Mouse (Mus musculus): ENCODE results near the gene Ascc1.

Ascc1 gene

GRCm38 (mm10) chr10:60080982-60081825, 78.6 kb downstream of the Ascc1 start:
- peak; percentile 22 for DNase-seq

DNA sequence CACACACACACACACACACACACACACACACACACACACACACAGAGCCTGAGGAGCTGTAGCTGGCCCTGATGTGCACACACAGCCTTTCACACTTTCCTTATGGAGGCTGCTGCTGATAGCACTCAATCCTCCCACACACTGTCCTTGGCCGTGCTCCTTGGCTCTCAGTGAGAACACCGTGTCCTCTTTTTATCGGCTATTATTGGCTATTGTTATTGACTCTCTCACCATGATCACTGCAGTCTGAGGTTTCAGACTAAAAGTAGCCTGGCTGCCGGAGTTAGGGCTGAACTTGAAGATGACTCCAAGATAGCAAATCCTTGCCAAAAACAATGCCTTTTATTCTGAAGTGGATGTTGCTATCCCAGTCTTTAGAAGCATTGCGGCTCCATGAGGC, 79.3 kb downstream of the Ascc1 start:
- DNase-seq: peak; percentile 62

GRCm38 (mm10) chr10:60084065-60084464, 81.5 kb downstream of the Ascc1 start:
- DNase-seq: no peak

GRCm38 (mm10) chr10:60092311-60092710, 89.7 kb downstream of the Ascc1 start:
- DNase-seq: no peak

DNA sequence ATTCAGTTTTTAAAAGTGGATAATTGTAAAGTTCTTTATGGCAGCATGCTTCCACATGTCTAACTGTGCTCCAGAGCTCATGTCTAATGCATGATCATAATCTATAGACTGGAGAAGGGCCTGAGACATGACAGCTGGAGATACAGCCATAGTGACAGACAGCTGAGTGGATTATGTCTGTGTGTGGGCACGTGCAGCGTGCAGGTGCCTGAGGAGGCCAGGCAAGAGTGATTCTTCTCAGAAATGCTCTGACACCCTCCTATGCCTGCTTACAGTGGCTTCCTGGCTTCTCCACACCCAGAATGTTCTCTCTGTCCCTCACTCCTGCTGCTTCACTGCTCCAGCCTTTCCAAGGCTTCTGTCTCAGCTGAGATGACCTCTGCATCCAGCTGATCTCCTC, 91.1 kb downstream of the Ascc1 start:
- DNase-seq: no peak

DNA sequence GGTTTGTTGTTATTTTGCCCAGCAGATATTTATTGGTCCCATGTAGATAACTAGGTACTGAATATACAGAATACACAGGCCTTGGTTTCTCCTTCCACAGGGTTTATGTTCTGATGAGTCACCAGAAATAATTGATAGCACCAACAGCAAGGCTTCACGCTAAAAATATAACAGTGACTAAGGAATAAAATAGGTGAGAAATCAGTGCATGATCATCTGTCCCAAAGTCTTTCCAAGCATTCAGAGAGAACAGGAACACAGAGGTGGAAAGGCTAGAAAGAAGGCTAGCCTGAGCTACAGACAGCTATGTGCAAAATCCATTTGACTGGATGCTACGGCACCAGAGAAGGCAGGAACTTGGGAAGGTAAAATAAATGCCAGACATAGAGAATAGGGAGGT, 93.0 kb downstream of the Ascc1 start:
- no peak for DNase-seq

- no peak for DNase-seq
Measured at GRCm38 (mm10) chr10:60096302-60096701, 93.7 kb downstream of the Ascc1 start.

- DNase-seq: no peak
Measured at GRCm38 (mm10) chr10:60097146-60097545, 94.5 kb downstream of the Ascc1 start.

DNA sequence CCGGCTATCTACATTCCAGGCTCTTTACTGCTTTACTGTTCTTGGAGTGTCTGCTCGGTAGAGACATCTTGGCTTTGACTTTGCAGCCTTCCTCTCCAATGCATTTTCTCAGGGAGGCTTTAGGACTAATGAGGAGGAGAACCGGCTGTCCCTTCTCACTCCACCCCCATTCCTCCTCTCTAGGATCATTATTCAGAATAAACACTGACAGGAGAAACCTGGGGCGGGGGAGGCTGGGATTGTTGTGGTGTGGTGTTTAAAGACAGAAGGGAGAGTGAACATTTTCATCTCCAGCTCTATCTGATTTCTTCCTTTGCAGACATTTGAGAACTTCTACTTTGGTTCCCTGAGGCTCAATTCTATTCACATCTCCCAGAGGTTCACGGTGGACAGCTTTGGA, 95.2 kb downstream of the Ascc1 start:
- DNase-seq: no peak

DNA sequence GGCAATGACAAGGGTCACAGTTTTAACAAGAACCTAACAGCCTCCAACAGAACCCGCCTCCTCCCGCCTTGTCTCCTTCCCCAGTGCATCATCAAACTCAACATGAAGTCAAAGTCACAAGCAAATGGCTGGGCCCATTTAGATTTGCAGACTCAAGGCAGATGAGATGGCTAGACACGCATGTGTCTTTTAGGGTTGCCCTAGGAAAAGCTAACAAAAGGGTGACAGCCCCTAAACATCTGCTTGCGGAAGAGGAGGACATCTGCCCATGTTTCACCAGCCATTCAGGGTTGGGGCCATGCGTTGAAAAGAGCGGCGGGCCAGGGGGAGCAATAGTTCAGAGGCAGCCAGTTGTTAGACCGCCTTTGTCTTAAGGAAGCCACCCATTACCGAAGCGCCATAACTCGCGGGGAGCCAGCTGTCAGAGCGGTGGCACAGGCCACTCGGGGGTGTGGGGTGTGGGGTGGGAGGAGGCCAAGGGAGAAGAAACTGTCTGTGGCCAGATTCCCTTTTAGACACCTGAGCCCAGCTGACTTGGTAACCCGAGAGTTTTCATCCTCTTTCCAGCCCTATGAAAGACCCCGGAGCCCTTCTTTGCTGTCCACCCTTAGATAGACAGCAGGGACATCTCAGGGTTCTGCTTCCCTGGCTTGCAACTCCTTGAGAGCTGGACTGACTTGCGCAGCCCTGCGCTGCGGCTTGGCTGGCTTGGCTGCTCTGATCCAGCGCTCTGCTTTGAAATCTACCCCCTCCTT, 103.0 kb downstream of the Ascc1 start:
- DNase-seq: no peak

GRCm38 (mm10) chr10:60106146-60106530, 103.5 kb downstream of the Ascc1 start, which contains the start of gene Spock2:
Gene Spock2 (plus strand): TSS chr10:60106219.
- DNase-seq: peak; percentile 43

DNA sequence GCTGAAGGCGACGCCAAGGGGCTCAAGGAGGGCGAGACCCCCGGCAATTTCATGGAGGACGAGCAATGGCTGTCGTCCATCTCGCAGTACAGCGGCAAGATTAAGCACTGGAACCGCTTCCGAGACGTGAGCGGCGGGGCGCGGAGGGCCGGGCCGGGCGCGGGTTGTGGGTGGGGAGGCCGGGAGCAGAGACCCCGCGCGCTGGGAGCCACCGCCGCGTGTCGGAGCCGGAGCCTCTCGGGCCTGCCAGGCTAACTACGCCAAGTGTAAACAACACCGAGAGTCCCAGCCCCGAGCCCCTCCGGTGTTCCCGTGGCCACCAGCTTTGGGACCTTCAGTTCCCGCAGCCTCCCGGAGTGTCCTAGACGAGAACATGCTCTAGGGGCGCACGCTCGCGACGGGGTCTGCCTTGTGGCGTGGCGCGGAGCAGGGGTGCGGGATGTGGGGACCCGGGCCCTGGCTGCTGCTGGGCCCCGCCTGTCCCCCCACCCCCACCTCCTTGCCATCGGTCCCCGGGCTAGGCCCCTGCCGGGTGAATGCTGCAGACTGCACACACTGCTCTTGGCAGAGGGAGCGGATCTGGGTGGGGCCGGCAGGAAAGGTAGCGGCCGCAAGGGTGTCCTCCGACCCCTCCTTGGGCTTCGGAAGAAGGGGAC, 104.1 kb downstream of the Ascc1 start:
- DNase-seq: peak; percentile 49

GRCm38 (mm10) chr10:60107448-60107847, 104.8 kb downstream of the Ascc1 start:
- DNase-seq: peak; percentile 26

DNA sequence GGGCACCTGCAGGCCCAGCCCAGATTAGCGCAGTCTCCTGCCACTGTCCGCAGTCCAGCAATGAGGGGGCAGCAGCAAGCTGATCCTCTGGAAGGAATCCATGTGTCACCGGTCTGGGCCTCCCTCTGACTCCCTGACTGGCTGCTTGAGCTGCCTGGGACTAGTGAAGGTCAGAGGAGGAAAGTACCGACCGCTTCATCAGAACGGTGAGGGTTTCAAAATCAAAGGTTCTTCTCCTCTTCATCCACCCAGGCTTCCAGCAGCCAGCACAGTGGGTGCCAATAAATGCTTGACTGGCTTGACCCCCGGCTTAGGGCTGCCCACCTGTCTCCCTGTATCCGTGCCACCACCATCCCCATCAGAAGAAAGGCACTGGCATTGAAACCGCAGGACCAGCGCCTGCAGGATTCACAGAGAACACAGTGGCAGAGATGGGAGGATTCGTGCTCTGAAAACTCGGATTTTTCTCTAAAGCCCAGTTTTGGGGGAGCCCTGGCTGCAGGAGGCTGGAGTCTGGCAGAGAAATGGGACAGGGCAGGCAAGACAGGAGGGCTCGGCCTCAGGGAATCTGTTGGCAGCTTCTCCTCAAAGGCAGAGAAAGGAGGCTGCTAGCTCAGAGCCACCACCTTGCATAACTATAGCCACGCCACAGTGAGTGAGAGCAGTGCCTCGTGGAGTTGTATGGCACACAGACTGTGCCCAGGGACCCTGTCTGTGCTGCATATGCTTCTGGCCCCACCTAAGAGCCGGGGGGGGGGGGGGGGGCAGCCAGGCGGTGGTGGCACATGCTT, 105.9 kb downstream of the Ascc1 start:
- no peak for DNase-seq

DNA sequence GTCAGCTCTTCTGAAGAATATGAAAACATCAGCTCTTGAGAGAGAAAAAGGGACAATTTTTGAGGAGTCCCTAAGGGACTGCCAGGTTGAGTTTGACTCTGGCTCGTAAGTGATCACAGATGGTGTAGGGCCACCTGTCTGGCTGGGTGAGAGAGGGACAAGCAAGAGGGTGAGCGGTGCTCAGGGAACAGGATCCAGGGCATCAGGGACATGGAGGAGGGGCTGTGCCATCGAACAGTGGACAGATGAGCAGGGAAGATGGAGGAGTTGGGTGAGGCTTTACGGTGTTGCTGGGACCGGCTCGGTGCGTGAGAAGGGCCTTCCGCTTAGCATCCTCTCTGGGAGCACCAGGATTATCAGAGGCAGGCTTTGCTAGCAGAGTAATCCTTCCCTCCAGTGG, 106.7 kb downstream of the Ascc1 start:
- DNase-seq: no peak

DNA sequence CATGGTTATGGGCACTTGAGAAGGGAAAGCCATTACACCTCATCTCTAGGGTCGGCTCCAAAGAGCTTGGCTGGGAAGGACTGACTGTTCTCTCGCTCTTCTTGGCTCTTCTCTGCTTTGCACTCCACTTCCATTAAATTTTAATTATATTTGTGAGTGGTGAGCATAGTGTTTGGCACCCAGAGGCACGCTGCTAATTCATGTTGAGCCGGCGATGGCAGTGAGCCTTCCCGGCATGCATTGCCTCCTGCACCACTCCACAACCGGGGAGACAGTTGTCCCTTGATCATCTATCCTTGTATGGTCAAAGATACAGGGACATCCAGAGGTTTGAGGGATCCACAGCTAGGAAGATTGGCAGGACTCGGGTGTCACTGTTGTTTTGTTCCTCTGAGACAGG, 107.4 kb downstream of the Ascc1 start:
- DNase-seq: no peak

GRCm38 (mm10) chr10:60110908-60111475, 108.4 kb downstream of the Ascc1 start:
- no peak for DNase-seq

DNA sequence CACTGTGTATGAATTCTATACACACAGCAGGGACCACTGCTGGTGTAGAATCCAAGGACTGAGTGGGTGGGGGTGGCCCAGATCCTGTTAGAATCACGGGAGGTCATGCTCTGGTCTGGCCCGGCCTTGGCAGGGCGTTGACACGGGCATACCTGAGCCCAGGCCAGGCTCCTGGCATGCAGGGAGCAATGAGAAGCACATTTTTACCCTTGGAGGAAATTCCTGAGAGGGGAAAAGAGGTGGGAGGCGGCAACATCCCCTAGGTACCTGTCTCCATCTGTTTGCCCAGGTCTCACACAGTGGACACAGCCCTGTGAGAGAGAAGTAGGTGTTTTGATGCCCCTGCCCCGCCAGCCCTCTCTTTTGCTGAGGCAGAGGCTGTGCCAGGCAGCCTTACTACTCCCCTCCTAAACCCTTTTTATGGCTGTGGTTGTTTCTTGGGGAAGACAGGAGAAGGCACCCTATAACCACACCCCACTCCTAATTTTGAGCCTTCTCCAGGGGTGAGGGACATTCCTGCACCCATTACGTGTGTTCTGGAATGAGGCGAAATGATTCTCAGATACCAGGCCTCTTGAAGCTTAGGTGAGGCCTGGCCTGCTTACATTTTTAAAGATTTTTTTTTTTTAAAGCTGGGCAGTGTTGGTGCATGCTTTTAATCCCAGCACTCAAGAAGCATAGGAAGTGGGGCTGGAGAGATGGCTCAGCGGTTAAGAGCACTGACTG, 111.5 kb downstream of the Ascc1 start:
- DNase-seq: peak; percentile 17

DNA sequence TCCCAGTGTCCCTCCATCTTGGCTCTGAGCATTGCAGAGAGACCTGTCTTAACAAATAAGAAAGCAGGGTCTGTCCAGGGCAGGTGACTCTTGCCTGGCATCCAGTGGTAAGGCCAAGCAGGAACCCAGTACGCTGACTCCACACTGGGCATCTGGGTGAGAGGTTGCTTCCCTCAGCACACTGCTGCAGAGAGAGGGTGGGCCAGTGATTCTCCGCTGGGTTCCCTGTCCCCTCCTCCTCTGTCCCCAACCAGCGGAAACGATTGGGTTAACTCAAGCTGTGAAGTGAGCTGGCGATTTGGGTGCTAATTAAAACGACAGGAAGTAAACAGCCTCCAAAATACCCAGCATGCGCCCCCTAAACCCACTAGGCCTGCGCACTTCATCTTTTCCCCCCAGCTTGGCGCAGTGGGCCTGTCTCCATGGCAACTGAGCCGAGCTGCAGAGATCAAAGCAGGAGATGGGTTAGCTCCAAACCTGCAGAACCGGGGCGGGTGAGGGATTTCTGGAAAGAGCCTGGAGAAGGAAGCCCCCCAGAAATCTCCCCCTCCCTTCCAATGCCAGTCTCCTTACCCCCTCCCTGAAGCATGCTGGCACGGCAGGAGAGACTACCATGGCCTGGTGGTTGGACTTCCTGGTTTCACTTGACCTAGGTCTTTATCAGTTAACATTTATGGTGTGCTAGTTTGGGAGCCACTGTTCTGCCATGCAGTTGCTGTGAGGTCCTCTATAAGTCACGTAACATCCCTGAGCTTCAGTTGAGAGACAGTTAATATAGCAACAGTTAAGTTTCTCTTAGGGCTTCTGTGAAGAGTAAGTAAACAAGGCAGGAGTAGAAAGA, 113.0 kb downstream of the Ascc1 start:
- DNase-seq: no peak

GRCm38 (mm10) chr10:60116997-60117396, 114.4 kb downstream of the Ascc1 start:
- no peak for DNase-seq

- DNase-seq: no peak
Measured at GRCm38 (mm10) chr10:60118464-60118863, 115.9 kb downstream of the Ascc1 start.
